Mouse (Mus musculus): ENCODE measurements around the gene Xkrx.

GRCm38 (mm10) chrX:134102641-134103040 lies 59.2 kb downstream of the Xkrx start:
- TF ChIP-seq CTCF (IDR thresholded peaks at IDR 0.05; ENCODE audit: low read depth, low read length), result no peak
- TF ChIP-seq POLR2A (IDR thresholded peaks at IDR 0.05; ENCODE audit: extremely low read depth, insufficient read depth, low read length), result no peak

Measured in liver, adult 2 months (tissue).